Mouse (Mus musculus): Measurements from ENCODE around the gene Ctcfl.

Ctcfl gene

GRCm38 (mm10) chr2:173119023-173119944, at the start of gene Ctcfl:
TSS of gene Ctcfl (minus strand) at chr2:173119525.
- no peak for DNase-seq (ENCODE audit: low read depth)

GRCm38 (mm10) chr2:173168411-173168851, 49.1 kb upstream of the Ctcfl start:
- no peak for DNase-seq (ENCODE audit: low read depth)

GRCm38 (mm10) chr2:173165357-173165756, 46.0 kb upstream of the Ctcfl start:
- no peak for DNase-seq (ENCODE audit: low read depth)

GRCm38 (mm10) chr2:173164946-173165345, 45.6 kb upstream of the Ctcfl start:
- no peak for DNase-seq (ENCODE audit: low read depth)

GRCm38 (mm10) chr2:173164358-173164757, 45.0 kb upstream of the Ctcfl start:
- no peak for DNase-seq (ENCODE audit: low read depth)

GRCm38 (mm10) chr2:173163380-173163779, 44.1 kb upstream of the Ctcfl start:
- no peak for DNase-seq (ENCODE audit: low read depth)

GRCm38 (mm10) chr2:173159354-173160311, 40.3 kb upstream of the Ctcfl start:
- no peak for DNase-seq (ENCODE audit: low read depth)

GRCm38 (mm10) chr2:173158390-173159055, 39.2 kb upstream of the Ctcfl start:
- no peak for DNase-seq (ENCODE audit: low read depth)

GRCm38 (mm10) chr2:173157871-173158270, 38.5 kb upstream of the Ctcfl start:
- no peak for DNase-seq (ENCODE audit: low read depth)

- DNase-seq (ENCODE audit: low read depth) = no peak
These were observed 38.1 kb upstream of the Ctcfl start for GRCm38 (mm10) chr2:173157376-173157775.

- no peak for DNase-seq (ENCODE audit: low read depth)
These were observed 37.6 kb upstream of the Ctcfl start for GRCm38 (mm10) chr2:173156923-173157322.

GRCm38 (mm10) chr2:173155907-173156306, 36.6 kb upstream of the Ctcfl start:
- DNase-seq (ENCODE audit: low read depth) = no peak

GRCm38 (mm10) chr2:173154962-173155361, 35.6 kb upstream of the Ctcfl start:
- DNase-seq (ENCODE audit: low read depth) = no peak

- DNase-seq (ENCODE audit: low read depth) = no peak
These were observed 35.2 kb upstream of the Ctcfl start for GRCm38 (mm10) chr2:173154513-173154912.

GRCm38 (mm10) chr2:173153266-173153665, 33.9 kb upstream of the Ctcfl start:
- DNase-seq (ENCODE audit: low read depth) = no peak

- no peak for DNase-seq (ENCODE audit: low read depth)
These were observed 33.3 kb upstream of the Ctcfl start, which contains the start of gene Pck1 for GRCm38 (mm10) chr2:173152436-173153151. TSS of gene Pck1 (plus strand) at chr2:173153048.

- no peak for DNase-seq (ENCODE audit: low read depth)
These were observed 32.5 kb upstream of the Ctcfl start for GRCm38 (mm10) chr2:173151784-173152284.

GRCm38 (mm10) chr2:173151352-173151751, 32.0 kb upstream of the Ctcfl start:
- DNase-seq (ENCODE audit: low read depth) = no peak

- DNase-seq (ENCODE audit: low read depth) = no peak
These were observed 28.7 kb upstream of the Ctcfl start for GRCm38 (mm10) chr2:173148001-173148400.

- DNase-seq (ENCODE audit: low read depth) = no peak
These were observed 27.4 kb upstream of the Ctcfl start for GRCm38 (mm10) chr2:173146728-173147127.

GRCm38 (mm10) chr2:173145808-173146207, 26.5 kb upstream of the Ctcfl start:
- no peak for DNase-seq (ENCODE audit: low read depth)

All from c-Kit-positive CD71-negative TER-119-negative erythroid progenitor cells, embryonic 14.5 days (primary cell).